Mouse (Mus musculus): Measurements from ENCODE around the gene Runx2. TPM values are rescaled to one million over a fixed set of nuclear protein-coding genes. Genes with fewer than 3 reads are reported as not detected.

Runx2 gene
- total RNA-seq, 2 experiments from 2014 or later: 5.9 to 6.5 TPM

DNA sequence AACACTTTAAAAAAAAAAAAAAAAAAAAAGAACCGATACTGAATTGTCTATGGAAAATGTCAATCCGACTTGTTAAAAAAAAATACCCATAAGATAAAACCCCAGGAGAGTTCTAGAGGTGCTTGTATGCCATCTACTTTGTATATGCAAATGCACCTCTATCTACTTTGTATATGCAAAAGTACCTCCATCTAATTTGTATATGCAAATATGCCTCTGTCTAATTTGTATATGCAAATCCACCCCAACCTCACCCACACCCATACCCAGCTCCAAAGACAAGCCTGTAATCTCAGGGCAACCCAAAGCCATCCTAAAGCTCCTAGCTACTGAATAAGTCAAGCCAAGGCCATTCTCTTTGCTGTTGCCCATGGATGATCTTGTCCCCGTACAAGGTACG lies 203.1 kb downstream of the Runx2 start:
- no peak for DNase-seq (ENCODE audit: extremely low spot score in 1 of 2, low spot score in 2 of 2)
- intact Hi-C loops (cut with DNase I): no loop called here

DNA sequence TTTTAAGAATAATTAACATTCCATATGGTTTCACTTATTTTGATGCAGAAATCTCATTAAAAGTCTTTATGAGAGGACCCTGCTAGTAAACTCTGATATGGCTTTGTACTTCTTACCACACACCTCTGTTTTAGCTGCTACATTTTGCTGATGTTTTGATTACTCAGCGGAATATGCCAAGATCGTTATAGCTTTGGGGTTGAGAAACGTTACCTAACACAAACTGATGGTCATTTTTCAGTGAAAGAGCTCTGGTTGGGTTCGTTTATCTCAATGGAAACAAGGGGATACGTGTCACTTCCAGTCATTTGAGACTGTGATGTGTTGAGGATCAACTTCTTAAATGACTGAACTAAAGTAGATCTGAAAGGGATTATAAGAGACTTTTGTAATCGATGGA lies 203.8 kb downstream of the Runx2 start:
- intact Hi-C loops (cut with DNase I): no loop called here
- no peak for DNase-seq (ENCODE audit: extremely low spot score in 1 of 2, low spot score in 2 of 2)

DNA sequence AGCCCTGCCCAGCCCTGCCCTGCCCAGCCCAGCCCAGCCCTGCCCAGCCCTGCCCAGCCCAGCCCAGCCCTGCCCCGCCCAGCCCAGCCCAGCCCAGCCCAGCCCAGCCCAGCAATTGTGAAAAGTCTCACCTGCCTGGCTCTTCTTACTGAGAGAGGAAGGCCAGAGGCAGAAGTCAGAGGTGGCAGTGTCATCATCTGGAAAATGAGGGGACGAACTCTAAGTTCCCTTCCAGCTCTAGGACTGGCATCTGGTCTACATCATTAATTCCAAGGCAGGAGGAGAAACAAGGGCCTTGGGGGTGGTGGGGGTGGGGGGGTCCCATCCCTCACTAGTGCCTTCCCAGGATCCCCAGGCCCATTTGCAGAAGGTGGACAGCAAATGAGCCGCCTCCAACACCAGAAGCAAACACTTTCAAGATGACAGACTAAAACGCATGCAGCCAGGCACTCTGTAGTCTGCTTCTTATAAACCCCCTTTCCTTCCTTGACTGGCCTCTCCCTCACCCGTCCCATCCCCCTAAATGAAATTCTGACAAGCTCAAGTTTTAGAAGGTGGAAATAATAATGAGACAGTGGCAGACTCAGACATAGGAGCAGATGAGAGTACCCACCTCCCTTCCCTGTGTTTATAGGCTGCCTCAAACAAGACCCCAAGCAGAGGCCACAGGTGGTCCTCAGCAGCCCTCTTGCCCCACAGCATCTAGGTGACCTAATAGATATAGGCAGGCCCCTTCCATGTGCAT lies 204.5 kb downstream of the Runx2 start:
- DNase-seq (ENCODE audit: extremely low spot score in 1 of 2, low spot score in 2 of 2): no peak
- intact Hi-C loops (cut with DNase I): no loop called here

DNA sequence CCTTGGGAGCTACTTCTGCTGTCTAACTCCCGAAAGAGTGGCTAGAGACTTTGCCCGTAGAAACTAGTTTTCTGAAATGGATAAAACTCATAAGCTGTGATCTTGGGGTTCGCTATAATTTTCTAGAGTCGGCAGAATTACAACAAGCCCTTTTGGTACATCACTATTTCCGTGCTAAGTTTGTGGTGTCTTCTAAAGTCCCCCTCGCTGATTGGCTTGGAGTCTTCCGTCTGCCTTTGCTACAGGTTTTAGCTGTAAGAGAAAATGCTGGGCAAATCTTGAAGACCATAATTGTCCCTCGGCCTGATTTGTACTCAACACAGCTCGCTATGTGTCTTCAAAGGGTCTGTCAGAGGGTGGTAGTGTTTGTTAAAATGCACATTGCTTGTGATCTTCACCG lies 205.2 kb downstream of the Runx2 start:
- no peak for DNase-seq (ENCODE audit: extremely low spot score in 1 of 2, low spot score in 2 of 2)
- intact Hi-C loops (cut with DNase I): no loop called here

DNA sequence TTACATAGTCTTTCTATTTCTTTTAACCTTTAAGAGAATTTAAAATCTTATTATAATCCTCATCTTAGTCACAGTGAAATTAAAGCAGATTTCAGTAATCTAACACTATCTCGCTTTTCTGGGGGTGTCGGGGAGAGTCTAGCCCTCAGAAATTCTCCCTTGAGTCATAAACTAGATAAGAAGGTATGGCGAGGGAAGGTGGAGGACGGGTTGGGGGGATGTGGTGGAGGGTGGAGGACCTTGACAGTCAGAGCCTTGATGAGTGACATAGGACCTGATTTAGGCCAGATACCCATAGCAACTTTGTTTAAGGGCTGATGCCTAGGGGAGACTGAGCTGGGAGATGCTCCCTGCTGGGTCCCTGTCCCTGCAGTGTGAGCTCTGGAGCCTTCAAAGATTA lies 205.7 kb downstream of the Runx2 start:
- intact Hi-C loops (cut with DNase I): no loop called here
- DNase-seq (ENCODE audit: extremely low spot score in 1 of 2, low spot score in 2 of 2): no peak

DNA sequence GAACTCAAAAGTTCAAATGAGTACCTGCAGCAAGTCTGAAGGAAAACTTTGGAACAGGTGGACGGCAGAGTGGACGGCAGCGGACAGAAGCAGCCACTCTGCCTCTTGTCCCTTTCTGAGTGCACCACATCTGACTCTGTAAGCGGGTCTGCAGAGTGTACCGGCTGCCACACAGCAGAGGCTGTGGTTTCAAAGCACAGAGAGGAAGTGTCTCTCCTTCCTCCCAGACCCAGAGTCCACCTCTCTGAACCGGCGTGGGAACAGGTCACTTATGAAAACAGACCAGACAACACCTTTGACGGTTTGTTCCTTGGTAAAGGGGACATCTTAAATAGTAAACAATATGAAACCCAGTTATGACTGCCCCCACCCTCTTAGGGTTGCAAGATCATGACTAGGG lies 207.2 kb downstream of the Runx2 start:
- DNase-seq (ENCODE audit: extremely low spot score in 1 of 2, low spot score in 2 of 2): no peak
- intact Hi-C loops (cut with DNase I): no loop called here

DNA sequence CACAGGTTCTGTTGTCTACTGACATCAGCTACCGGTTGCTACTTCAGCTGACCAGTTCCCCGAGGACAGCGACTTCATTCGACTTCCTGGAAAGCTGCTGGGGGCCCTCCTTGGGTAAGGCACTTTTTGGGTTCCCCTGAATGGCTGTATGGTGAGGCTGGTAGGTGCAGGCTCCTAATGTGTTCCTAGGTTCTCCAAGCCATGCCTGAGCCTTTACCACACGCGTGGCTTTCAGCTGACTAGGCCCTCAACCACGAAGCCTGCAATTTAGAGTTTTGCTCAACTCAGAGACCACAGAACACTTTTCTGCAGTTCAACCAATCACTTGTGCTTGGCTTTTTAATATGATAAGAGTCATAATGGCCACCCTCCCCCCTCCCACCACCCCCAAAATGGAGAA lies 208.4 kb downstream of the Runx2 start:
- no peak for DNase-seq (ENCODE audit: extremely low spot score in 1 of 2, low spot score in 2 of 2)
- intact Hi-C loops (cut with DNase I): no loop called here

DNA sequence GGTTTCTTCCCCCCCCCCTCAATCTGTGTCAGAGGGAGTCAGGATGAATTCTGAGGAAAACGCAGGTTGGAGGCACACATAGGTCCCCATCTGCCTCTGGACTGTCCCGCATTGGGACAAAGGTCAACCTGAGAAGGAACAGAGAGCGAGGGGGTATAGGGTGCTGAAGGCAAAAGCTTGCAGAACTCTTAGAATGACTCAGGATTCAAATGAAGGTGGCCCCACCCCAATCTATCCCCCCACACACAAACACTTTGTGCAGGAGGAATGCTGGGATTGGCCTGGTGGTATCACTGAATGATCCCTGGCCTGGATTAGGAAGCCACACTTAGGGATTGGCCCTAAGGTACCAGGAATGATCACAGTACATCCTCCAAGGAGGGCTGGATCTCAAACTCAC lies 208.8 kb downstream of the Runx2 start:
- no peak for DNase-seq (ENCODE audit: extremely low spot score in 1 of 2, low spot score in 2 of 2)
- intact Hi-C loops (cut with DNase I): no loop called here

DNA sequence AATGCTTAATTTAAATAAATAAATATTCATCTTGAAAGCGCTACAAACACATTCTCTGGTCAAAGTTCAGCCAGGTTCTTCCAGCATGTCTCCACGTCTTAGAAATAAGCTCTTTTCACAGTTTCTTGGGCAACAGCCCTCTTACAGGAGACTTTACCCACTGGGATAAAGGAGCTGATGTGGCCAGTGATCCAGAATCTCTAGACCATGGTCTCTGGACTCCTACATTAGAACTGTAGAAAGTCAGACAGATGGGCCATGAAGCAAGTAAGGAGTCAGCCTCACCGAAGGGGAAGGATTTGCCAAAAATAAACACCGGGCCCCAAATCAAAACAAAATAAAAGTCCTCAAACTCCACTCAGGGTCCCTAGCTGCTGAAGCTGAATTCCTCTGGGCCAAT lies 211.4 kb downstream of the Runx2 start:
- intact Hi-C loops (cut with DNase I): no loop called here
- DNase-seq (ENCODE audit: extremely low spot score in 1 of 2, low spot score in 2 of 2): no peak

DNA sequence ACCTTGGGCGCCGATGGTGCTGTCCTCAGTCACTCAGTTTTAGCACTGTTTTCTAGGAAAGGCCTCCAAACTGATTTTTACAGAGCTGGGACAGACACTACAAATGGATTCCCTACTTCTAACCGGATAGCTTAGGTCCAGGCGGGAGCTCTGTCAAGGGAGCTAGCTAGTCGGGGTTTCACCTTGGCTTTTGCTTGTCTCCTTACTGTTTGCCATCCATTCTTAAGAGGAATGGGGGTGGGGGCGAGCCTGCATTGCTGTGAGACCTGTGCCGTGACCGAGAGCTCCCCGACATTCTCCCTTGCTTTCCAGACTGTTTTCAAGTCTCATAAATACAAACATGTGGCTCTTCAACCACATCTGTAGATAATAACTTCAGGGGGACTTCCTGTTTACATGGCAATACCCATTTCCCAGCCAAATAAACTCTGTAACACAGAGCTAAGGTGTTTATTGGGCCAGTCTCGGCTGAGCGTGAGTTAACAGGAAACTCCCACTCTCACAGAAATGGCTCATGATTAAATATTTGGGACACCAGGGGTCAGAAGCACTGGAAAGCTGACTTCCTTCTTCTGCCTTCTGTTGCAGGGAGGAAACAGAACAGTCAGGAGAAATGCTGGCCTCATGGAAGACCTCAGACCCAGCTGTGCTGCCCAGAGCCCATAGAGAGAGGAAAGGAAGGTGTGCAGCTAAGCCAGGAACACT lies 213.1 kb downstream of the Runx2 start:
- intact Hi-C loops (cut with DNase I): no loop called here

DNA sequence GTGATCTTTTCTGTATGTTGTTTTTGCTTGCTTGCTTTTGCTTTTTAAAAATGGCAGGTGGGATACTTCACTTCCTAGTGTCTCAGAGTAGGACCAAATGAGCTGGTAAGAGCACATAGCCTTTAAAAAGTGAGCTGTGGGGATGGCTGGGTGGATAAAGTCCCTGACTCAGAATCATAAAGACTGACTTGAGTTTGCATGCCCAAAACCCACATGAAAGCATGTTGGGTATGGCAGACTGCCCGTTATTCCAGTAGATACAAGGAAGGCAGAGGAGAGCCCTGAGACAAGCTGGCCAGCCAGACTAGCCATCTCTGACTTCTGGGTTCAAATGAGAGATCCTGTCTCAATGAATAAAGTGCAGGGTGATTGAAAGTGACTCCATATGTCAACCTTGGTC lies 214.7 kb downstream of the Runx2 start:
- no peak for DNase-seq (ENCODE audit: extremely low spot score in 1 of 2, low spot score in 2 of 2)
- intact Hi-C loops (cut with DNase I): no loop called here

More for the DNA sequence above, 213.1 kb downstream of the Runx2 start:
- no peak for DNase-seq (ENCODE audit: extremely low spot score in 1 of 2, low spot score in 2 of 2)

DNA sequence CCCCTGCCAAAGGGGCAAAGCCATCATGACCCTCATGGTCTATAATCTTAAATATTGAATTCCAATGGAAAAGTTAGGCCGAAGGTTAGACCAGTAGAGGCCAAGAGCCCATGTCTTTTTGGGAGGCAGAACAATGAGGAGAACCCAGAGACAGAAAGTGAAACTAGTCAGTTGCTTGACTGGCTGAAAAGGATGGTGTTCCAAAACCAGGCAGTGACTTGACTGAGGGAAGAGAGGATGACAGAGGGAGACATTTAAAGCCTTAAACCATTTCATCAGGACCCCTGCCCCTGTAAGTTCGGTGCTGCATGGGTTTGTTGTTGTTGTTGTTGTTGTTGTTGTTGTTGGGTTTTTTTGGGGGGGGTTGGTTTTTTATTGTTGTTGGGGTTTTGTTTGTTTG lies 215.5 kb downstream of the Runx2 start:
- intact Hi-C loops (cut with DNase I): no loop called here
- DNase-seq (ENCODE audit: extremely low spot score in 1 of 2, low spot score in 2 of 2): no peak

DNA sequence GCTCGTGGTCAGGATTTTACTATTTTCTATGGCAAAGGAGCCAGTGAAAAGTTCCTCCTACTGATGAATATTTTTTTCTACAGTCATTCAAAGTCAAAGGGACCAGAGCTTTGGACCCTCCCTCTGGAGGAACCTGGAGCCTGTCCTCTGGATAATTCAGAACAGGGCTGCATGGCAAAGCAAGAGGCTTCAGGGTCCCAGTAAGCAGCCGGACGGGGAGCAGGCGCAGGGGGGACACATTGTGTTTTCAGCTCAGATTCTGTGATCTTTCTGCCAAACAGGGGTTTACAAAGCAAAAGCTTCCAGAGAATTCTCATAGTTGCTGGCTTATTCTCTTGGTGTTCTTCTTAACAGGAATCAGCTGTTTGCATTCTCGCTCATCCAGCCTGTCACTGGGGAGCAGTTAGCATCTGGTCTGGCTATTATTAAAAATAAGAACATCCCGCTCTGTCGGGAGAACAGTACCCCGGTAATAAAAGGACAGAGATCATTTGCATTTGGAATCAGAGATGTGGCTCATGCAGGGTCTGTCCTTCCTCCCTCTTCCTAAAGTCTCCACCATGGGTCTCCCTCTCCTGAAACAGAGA lies 216.6 kb downstream of the Runx2 start:
- DNase-seq (ENCODE audit: extremely low spot score in 1 of 2, low spot score in 2 of 2): no peak
- intact Hi-C loops (cut with DNase I): no loop called here

DNA sequence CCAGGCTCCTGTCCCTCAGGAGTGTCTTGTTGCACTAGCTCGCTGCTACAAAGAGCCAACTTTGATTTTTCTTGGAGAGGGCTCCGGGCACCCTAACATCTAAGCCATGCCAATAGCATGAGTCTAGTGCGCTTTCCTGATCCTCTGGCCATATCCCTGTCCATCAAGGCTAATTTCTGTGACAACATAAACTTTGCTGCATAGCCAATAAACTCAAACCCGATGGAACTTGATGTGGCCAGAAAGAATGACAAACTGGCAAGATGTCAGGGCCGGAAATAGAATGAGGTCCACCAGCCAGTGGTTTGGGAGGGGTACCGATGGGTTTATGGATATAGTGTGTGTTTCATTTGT lies 221.9 kb downstream of the Runx2 start:
- intact Hi-C loops (cut with DNase I): no loop called here
- no peak for DNase-seq (ENCODE audit: extremely low spot score in 1 of 2, low spot score in 2 of 2)

DNA sequence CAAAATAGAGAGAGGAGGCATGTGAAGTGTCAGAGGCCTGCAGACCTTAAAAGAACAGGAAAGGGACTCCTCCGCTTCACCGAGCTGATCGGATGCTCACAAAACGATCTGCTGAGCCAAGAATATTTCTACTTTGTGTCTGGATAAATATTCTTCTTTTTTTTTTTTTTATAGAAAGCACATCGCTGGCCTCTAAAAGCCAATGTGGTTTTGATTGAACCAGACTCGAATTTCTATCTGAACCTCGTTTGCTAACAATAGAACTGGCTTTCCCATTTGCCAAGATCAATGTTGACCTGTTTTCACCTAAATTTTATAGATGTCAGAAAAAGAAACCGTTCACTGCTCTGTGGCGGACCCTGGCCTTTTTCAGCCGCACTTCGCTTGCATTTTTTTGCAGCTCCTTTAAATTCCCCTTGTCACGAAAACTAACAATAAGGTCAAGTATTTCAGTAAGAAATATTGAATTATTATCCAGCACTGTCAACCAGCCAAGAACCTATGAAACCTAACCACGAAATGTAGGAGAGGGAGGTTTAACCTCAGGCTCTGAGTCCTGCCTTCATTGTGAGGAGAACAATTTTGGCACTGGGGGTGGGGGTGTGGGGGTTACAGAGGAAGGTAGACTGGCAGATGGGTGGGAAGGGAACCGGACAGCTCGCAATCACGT lies 222.4 kb downstream of the Runx2 start:
- DNase-seq (ENCODE audit: extremely low spot score in 1 of 2, low spot score in 2 of 2): no peak
- intact Hi-C loops (cut with DNase I): no loop called here

DNA sequence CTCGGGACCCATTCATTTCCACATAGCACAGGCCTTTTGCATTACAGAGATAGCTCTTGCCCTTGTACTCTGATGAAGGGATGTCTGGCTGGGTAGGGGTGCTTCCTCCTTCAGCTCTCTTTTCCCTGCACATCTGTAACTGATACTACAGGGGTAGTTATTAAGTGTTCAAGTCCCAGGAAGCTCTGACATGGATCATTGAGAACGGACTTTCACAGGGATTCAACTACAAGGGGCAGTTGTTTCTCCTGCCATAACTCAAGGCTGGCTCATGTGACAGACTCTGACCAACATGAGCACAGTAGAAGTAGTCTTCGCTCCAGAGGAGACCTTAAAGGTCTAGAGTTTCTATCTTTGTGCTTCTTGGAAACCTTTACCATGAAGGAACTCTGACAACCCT lies 226.1 kb downstream of the Runx2 start:
- intact Hi-C loops (cut with DNase I): no loop called here
- no peak for DNase-seq (ENCODE audit: extremely low spot score in 1 of 2, low spot score in 2 of 2)

DNA sequence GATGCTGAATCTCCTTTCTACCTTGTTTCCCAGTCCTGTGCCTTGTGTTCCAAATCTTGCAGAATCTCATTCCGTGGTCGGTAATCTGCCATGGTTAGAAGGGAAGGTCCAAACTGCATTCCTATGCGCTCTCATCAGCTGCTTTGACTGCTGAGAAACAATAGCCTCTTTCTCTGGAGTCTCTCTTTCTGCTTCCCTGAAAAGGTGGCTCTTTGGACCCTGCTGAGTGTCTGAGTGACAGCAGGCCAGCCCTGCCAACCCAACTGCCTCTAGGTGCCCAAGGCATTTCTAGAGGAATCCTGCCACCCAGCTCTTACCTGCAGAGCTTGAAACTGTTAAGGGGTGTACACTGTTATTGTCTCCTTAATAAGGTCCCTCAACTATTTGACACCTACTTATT lies 226.6 kb downstream of the Runx2 start:
- intact Hi-C loops (cut with DNase I): no loop called here
- no peak for DNase-seq (ENCODE audit: extremely low spot score in 1 of 2, low spot score in 2 of 2)

DNA sequence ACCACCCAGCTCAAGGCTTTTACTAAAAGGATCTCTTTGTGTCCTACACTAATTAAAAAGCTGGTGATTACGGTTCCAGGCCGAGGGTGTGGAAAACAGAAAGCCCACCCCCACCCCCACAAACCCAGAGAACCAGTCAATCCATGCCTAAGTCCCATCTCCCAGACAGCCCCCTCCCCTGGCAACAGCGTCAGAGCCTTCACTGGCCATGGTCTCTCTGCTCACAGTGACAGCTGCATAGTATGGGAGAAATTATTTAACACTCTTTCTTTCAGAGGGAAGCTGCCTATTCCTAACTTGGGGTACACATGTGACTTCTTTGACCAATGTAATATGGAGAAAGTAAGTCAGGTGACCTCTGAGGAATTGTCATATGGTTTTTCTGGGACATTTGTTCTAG lies 228.4 kb downstream of the Runx2 start:
- intact Hi-C loops (cut with DNase I): no loop called here
- DNase-seq (ENCODE audit: extremely low spot score in 1 of 2, low spot score in 2 of 2): no peak

DNA sequence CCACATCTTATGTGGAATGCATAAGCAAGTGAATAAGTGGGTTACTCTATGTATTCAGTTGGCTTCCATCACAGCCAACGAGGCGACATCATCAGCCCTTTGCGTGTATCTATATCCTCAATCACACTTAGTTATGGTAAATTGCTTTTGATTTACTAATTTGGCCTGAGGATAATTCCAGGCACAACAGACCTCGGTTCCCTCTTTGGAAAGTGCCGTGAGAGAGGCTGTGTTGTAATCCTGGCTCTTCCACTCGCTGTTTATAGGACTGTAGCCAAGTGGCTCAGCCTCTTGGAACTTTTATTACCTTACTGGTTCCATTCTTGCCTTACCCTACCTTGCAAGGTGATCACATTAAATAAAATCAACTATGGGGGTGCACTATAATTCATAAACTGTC lies 229.8 kb downstream of the Runx2 start:
- intact Hi-C loops (cut with DNase I): no loop called here
- no peak for DNase-seq (ENCODE audit: extremely low spot score in 1 of 2, low spot score in 2 of 2)

DNA sequence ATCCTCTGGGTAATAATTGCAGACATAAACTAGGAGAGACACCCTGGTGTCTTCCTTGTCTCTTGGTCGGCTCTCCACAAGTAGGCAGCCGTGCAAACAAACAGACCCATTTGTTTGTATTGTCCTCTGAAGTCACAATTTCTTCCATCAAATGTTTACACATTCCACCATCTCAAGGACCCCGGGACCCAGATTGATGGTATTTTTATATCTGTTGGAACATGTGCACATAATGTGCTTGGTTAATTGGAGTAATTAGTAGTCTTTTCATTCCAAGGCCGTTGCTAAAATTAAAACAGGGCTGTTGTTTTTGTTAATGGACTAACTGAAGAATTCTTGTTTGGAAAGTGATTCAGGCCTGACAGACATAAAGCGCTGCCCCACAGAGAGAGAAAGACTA lies 236.8 kb downstream of the Runx2 start:
- intact Hi-C loops (cut with DNase I): no loop called here
- DNase-seq (ENCODE audit: extremely low spot score in 1 of 2, low spot score in 2 of 2): no peak
